Mouse (Mus musculus) layer of hippocampus, postnatal 36 days (tissue): ENCODE data around the gene 5730480H06Rik. TPM values are rescaled to one million over a fixed set of nuclear protein-coding genes. Genes with fewer than 3 reads are reported as not detected.

Source experiments
- DNase-seq, 2 experiments: peaks; one replicate each; pipeline ENCODE4 v3.0.0; 2022
- total RNA-seq, 2 experiments: library from RNA; stranded (reverse); gene quantifications; 2 replicates each; pipeline ENCODE4 v1.2.3; 2021

The 5730480H06Rik gene
- total RNA-seq, 2 experiments from 2014 or later, result 17.1 to 22.7 TPM

DNA sequence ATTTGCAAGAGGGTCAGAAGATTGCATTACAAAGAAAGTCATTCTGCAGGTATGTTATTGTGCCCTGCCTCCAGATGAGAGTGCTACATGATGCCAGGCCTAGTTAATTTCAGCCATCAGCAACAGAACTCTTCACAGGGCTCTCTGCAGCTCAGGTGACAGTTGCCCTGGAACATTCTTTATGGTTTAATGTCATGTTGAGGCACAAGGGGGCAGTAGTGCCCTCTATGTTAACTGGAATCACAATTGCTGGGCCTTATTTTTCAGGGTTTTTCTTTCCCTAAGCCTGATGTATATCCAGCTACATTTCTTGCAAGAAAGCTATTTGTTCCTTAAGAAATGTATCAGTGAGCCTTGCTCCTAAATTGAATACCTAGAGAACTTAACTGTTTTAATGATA is 102.7 kb downstream of the 5730480H06Rik start:
- peak; percentile 10 to 29 for DNase-seq

DNA sequence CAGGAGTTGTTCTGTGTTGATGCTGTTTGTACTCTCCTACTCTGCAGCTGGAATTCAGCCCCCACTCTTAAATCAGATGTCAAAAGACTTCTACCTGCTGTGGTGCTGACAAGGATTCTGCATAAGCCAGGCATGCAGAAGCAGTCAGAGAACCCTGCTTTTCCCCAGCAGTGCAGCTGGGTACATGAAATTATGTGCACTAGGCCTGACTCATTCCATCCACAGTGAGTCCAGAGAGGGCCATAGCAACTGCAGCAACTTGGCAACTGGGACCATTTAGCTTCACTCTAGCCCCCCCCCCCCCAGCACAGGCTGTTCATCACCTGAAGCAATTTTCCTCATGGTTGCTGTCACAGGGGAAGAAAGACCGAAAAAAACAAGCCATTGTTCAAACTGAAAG is 121.1 kb downstream of the 5730480H06Rik start:
- no peak for DNase-seq

DNA sequence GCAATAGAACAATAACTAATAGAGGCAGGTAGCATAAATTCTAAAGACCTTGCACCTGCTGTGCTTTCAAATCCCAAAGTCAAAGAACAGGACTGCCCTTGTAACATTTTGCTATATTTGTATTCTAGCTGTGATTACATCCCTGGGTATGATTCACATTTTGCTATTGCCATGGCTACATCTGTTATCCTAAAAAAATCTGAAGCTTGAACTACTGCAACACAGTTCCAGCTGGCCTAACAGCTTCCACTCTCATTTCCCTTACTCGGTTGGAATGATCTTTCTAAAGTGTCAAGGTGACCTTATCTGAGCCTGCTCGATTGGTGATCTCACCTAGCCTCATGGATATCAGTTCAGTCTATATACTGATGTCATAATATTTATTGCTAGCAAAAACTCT is 132.5 kb downstream of the 5730480H06Rik start:
- DNase-seq, result no peak
